Mouse (Mus musculus): ENCODE data around the gene Cyb561d2. TPM values are rescaled to one million over a fixed set of nuclear protein-coding genes. Genes with fewer than 3 reads are reported as not detected.
"Not testable (repeated sequence)": the region's sequence is repeated elsewhere in the genome, so short reads cannot be mapped to it uniquely, and the experiment has no call there.

The Cyb561d2 gene
- 58.2 and 65.4 TPM in 2 replicates for polyA plus RNA-seq (2012; rRNA removed)

DNA sequence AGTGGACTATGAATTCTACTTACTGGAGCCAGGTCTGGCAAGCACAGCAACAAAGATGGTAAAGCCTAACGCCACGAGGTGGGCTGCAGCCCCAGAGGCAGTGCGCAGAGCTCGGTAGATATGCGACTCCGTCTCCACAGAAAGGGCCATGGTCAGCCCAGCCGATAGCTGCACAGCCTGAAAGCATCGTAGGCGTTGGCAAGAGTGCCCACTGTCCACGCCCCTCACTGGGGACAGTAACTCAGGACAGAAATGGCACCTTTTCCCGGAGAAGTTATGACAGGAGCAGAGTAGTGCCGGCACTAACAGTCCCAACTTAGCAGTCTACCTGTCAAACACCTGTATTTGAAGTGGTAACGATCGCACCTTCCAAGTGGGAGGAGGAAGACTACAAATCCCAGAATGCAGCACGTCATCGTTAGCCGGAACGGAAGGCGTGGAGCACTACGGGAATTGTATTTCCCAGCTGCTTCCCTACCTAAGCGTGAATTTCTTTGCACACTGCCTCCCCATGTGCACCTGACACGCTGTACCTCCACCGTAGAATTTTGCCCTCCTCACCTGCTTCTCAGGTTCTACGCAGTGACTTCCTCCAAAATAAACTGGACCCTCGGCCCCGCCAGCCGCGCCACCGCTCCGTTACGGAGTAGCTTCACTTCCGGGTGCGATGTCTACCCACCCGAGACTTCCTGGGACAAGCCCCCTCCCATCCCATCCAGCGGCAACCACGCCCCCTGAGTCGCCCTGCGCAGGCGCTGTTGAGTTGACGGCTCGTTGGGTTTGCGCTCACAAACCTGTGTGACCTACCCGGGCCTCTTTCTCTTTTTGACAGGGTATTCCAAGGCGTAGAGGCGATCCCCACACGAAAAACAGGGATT lies at the start of gene Cyb561d2, which contains the start of gene Nprl2:
TSS of gene Cyb561d2 (minus strand) at position 720 of the 878 bp plus-strand sequence.
TSS of gene Nprl2 (plus strand) at position 753 of the 878 bp plus-strand sequence.
- DNase-seq (ENCODE audit: low read depth) = peak; percentile 74

DNA sequence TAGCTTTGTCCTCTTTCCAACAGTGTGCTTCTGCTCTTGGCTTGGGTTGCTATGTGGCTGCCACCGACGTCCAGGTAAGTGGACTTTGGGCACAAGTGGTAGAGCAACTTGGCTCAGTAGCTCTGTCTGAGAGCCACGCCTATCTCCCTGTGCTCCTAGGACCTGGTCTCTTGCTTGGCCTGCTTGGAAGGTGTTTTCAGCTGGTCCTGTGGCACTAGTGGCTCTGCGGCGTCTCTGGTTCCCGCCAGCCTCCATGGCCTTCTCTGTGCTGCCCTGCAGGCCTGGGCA lies 48.7 kb upstream of the Cyb561d2 start:
- no peak for DNase-seq (ENCODE audit: low read depth)

DNA sequence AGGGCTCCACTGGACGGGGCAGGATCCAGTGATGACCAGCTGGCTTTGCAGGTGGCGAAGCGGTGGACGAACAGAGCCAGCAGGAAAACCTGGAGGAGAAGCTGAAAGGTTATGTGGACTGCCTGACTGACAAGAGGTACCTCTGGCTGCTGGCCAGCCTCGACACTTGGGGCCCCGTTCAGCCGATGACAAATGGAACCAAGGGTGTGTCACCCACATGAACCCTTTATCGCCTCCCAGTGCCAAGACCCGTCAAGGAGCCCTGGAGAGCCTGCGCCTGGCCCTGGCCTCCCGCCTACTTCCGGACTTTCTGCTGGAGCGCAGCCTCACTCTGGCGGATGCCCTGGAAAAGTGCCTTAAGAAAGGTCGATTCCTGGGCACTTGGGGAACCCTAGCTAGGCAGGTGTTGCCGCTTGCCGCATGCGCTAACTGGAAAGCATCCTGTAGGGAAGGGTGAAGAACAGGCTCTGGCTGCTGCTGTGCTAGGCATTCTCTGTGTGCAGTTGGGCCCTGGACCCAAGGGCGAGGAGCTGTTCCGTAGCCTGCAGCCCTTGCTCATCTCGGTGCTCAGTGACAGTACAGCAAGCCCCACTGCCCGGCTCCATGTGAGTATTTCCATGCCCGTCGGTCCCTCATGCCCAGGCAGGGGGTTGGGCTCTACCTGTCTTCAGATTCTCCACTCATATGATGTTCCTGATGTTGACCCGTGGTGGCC lies 48.2 kb upstream of the Cyb561d2 start:
- no peak for DNase-seq (ENCODE audit: low read depth)

DNA sequence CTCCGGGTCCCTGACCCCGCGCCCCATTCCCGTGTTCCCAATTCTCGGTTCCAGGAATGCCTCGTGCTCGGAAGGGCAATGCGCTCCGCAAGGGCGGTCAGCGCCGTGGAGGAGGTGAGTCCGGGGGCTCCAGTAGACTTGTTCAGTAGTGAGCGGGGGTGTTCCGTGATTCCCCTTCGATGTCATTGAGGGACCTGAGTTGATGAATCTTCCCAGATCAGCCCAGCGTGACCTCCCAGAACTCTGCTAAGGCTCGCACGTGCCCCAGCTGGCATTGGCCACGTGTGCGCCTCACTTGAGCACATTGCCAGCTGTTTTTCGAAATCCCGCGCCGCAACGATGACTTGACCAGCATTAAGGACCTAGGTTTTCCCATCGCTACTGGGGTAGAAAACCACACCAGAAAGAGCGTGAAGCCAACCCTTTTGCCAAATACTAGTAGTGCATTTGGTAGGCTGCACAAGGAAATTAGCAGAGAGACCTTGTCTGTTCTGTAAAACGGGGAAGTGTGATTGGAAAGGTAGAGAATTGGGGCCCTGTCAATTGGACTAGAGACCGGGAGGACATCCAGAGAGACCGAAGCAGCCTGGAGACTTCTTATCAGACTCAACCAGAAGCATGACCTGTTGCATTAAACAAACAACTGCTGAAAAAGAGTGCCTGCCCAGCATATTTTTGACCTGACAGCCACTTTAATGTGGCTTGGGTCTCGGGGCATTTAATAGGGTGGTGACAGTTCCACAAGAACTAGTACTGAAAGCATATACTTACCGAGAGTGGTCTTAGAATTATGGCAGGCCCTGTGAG lies 46.0 kb upstream of the Cyb561d2 start:
- DNase-seq (ENCODE audit: low read depth) = no peak

DNA sequence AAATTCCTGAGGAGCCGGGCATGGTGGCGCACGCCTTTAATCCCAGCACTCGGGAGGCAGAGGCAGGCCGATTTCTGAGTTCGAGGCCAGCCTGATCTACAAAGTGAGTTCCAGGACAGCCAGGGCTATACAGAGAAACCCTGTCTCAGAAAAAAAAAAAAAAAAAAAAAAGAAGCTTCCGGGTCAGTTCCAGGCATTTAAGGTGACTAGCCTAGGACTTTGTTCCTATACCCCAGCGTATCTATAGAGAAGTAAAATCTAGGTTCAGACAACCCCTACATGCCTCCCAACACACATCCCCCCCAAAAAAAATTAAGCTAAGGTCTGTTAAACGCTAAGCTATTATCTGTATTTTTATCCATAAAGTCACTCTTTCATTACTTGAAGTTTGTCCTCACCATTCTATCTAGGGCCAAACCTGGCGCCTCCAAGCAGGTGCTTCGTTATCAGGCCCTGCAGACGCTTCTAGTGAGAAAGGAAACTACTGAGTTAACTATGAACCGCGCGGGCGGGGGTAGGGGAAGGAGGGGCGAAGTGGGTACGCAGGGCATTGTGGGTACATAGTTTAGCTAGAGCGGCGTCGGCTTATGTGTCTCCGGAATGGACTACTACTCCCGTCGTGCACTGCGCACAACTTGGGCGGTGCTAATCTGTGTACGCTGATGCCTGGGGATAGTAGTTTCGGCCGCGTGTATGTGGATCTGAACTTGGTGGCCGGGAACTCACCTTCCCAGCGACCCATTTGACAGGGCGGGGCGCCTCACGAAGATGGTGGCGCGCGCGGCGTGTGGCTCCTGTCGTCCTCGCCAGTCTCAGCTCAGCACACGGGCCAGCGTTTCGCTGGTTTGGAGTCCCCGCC lies 45.2 kb upstream of the Cyb561d2 start, which contains the start of gene Ifrd2:
TSS of gene Ifrd2 (plus strand) at position 669 of the 859 bp plus-strand sequence.
- no peak for DNase-seq (ENCODE audit: low read depth)

DNA sequence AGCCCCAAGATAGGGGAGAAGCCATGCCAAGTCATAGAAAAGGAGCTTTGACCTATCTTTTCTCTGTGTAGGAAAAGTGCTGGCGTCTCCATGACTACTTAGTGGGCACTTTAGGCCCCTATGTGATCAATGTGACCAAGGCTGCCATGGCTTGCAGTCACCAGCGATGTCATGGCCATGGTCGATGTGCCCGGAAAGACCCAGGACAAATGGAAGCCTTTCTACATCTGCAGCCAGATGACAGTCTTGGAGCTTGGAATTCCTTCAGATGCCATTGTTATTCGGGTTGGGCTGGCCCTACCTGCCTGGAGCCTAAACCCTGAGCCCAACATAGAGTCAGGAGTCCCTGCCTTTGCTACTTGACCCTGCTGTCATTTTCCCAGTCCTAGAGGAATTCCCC lies 44.5 kb upstream of the Cyb561d2 start:
- DNase-seq (ENCODE audit: low read depth) = no peak

DNA sequence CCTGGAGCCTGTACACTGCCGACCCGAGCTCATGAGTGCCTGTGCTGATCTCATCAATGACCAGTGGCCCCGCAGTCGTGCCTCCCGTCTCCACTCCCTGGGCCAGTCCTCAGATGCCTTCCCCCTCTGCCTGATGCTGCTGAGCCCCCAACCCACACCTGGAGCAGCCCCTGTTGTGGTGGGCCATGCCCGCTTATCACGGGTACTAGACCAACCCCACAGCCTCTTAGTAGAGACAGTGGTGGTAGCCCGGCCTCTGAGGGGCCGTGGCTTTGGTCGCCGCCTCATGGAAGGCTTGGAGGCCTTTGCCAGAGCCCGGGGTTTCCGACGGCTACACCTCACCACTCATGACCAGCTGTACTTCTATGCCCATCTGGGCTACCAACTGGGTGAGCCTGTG lies 41.2 kb upstream of the Cyb561d2 start:
- DNase-seq (ENCODE audit: low read depth) = no peak

DNA sequence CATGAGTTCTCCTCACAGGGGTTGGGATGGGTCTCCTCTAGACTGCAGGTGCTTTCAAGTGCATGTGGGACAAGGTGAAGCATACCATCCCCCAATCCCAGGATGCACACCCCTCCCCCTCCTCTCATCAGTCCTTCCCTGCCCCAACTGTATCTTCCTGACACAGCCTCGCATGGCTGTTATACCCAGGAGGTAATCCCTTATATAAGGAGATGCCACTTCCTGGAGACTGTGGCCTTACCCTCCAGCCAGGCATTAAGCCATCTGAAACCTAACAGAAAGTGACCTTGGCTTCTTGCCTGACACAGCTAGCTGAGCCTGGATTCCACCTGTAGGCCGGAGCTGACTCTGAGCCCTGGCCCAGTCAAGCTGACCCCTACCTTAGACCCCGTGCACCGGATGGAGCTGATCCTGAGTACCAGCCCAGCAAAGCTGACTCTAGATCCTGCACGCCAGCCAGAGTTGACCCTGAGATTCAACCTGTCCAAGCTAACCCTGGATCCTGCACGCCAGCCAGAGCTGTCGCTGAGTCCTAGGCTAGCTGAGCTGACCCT lies 40.6 kb upstream of the Cyb561d2 start:
- DNase-seq (ENCODE audit: low read depth) = no peak

DNA sequence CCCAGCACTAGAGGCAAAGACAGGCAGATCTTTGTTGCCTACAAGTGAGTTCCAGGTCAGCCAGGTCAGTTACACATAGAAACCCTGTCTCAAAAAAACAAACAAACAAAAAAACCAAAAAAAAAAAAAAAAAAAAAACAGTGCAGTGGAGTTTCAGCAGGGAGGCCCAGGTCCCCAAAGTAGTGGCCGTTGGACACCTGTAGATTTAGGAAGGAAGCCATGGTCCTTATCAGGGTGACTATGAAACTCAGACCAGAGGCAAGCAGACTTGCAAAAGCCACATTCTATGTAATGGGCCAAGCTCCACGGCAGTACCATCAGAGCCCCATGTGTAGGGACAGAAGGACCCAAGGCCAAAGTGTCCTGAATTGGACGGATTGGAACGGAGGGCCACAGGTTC lies 39.6 kb upstream of the Cyb561d2 start:
- DNase-seq (ENCODE audit: low read depth) = no peak

DNA sequence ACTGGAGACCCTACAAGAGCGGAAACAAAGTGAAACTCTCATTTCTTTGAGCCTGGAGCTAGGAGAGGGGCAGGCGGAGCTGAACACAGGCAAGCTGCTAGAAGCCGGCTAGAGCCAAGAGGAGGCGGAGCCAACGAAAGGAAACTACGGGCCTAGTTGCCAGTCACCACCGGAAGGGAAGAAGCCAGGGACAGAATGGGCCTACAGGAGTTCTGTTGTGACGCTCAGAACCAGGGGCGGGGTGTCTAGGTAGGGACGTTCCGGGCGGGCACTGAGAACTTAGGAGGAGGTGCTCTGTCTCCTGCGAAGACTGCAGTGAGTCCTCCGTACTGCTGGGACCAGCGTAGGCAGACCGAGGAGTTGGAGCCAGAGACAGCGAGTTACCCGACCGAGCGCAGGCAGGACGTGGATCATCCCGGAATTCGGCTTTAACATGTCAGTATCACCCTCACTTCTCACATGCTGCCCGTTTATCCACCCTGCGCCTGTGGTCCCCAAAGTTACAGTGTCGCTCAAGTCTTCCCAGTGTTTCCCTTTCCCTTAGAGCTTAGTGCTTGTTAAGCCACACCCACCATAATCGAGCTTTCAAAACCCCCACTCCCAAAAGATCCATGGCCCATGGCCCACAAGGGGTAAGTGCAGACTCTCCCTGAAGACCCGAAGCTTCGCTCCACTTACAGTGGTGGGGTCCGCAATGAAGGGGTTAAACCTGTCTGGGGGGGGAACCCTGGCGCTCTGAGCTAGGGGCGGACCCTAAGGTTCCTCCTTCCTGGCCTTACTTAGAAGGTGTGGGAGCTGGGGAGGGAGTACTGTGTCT lies 38.7 kb upstream of the Cyb561d2 start, which contains the start of gene Hyal3:
TSS of gene Hyal3 (plus strand) at position 318 of the 817 bp plus-strand sequence.
- no peak for DNase-seq (ENCODE audit: low read depth)

DNA sequence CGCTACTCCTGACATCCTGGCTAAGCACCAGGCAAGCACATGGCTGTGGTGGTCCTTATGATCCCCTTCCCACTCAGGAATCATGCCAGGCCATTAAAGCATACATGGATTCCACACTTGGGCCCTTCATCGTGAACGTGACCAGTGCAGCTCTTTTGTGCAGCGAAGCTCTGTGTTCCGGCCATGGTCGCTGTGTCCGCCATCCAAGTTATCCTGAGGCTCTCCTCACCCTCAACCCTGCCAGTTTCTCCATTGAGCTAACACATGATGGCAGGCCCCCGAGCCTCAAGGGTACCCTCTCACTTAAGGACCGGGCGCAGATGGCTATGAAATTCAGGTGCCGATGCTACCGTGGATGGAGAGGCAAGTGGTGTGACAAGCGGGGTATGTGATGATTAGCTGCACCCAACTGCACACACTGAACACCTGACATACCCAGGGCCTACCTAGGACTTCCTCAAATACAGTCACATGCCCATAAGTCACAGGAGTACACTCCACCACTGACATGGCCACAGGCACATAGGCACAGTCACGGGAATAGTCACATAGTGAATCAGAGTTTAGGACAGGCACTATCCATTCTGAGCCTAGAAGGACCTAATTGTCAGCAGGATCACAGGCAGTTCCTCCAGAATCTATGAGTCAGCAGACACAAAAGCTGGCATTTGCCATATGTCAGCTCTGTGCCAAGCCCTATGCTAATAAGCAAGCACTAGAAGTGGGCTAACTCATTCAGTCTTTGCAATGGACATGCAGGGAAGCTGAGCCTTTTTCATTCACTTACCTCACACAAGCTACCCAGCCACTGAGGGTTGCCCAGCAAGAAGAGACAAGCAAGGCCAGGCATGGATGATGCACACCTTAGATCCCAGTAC lies 37.3 kb upstream of the Cyb561d2 start:
- no peak for DNase-seq (ENCODE audit: low read depth)

DNA sequence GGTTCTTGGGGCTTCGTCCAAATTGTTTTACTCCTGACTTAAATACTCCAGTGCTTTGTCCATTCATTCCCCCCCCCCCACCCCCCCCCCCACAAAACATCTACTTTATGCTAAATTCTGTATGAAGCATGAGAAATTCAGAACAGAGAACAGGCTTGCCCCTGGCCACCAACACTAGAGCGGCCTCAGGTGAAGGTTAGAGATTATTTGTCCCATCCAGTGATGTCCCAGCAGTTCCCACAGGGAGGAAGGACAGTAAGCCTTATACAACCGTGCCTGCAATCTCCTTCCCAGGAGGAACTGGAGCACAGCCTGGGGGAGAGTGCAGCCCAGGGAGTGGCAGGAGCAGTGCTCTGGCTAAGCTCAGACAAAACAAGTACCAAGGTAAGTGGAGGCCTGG lies 36.6 kb upstream of the Cyb561d2 start, which contains the start of gene Naa80:
TSS of gene Naa80 (plus strand) at position 301 of the 400 bp plus-strand sequence.
- no peak for DNase-seq (ENCODE audit: low read depth)

DNA sequence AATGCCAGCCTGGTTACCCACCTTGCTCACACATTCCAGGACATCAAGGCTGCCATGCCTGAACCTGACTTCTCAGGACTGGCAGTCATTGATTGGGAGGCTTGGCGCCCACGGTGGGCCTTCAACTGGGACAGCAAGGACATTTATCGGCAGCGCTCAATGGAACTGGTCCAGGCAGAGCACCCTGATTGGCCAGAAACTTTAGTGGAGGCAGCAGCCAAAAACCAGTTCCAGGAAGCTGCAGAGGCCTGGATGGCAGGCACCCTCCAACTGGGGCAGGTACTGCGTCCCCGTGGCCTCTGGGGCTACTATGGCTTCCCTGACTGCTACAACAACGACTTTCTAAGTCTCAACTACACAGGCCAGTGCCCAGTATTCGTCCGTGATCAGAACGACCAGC lies 35.9 kb upstream of the Cyb561d2 start:
- no peak for DNase-seq (ENCODE audit: low read depth)

DNA sequence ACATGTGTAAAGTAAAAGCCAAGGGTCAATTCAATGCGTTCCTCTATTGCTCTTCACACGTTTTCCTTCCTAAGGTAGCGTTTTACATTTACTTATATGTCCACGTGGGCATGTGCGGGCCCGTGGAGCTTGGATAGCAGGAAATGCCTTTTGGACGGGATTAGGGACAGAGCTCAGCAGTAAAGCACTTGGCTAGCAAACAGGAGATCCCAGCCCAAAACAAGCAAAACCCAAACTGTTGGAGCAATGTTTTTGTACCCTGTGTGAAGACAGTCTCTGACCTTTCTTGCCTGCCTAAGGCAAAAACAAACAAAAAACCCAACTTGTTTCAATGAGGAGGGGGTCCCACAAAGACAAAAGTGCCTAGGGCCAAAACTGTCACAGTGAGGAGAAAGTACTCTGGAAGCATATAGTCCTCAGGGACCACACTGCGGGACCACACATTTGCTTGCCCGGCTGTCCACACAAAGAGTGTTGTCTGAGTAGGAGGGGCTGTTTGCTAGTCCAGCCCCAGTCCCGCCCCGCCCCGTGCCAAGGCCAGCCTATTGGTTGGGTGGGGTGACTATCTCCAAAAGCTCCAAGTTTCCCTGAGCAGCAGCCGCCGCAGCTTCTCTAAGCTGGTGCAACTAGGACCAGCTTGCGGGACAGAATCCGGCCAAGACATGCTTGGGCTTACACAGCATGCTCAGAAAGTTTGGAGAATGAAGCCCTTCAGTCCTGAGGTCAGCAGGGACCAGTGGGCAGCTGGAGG lies 34.5 kb upstream of the Cyb561d2 start, which contains the start of gene Hyal1:
TSS of gene Hyal1 (plus strand) at position 571 of the 751 bp plus-strand sequence.
- DNase-seq (ENCODE audit: low read depth) = no peak

DNA sequence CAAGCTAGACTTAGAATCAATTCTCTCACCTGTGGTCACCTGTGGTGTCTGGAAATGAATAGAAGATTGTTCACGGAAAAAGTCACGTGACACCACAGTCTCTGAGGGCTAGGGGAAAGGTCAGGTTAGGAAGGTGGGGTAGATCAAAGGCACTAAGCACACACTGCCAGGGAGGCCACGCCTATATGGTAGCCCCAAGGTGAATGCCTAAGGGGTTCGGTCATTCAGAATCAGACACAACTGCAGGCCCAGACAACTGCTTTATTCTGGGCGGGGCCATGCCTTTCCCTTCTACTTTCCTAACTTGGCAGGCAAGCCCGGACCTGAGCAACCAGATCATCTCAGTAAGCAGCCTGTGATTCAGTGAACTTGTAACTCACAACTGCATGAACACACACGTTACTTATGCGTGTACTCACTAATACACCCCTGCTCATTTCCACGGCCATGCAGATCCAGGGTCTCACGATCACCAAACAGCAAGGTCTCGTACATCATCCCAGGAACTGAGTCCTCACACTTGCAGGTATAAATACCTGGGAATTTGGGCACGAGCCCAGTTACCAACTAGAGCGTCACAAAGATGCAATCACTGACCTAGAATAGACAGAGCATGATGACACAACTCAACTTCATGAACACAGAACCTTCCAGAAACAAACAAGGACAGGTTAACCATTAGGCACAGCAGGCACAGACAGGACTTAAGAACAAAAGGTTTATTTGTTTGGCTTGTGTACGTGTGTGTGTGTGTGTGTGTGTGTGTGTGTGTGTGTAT lies 33.8 kb upstream of the Cyb561d2 start:
- DNase-seq (ENCODE audit: low read depth) = no peak

DNA sequence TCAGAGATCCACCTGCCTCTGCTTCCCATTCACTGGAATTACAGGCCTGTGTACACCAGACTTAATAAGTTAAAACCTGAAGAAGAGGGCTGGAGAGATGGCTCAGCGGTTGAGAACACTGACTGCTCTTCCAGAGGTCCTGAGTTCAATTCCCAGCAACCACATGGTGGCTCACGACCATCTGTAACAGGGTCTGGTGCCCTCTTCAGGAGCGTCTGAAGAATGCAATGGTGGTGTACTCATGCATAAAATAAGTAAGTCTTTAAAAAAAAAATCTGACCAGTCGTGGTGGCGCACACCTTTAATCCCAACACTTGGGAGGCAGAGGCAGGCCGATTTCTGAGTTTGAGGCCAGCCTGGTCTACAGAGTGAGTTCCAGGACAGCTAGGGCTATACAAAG lies 31.8 kb upstream of the Cyb561d2 start:
- DNase-seq (ENCODE audit: low read depth) = not testable (repeated sequence)

DNA sequence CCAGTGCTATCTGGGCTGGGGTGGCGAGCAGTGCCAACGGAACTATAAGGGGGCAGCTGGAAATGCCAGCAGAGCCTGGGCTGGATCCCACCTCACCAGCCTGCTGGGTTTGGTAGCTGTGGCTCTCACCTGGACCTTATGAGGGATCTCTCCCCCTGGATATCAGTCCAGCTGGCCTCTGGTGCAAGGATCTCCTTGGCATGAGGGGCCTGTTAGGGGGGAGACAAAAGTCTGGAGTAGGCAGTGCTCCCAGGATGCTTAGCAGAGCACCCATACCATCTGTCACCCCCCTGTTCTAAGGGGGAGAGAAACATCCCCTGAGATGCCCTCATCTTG lies 30.3 kb upstream of the Cyb561d2 start:
- DNase-seq (ENCODE audit: low read depth) = no peak
